Mouse (Mus musculus) gastrocnemius, postnatal 10 days (tissue): ENCODE data around the gene Foxo1. TPM values are rescaled to one million over a fixed set of nuclear protein-coding genes. Genes with fewer than 3 reads are reported as not detected.

Source experiments
- DNase-seq: peaks from one replicate; pipeline ENCODE4 v3.0.0; 2021; ENCODE audit warnings: mixed read lengths
- total RNA-seq, 2 experiments: library from RNA; stranded (reverse); gene quantifications; 2 replicates each; pipeline ENCODE4 v1.2.3; 2021

Foxo1 gene
- total RNA-seq, 2 experiments from 2014 or later = 10.5 to 13.7 TPM

DNA sequence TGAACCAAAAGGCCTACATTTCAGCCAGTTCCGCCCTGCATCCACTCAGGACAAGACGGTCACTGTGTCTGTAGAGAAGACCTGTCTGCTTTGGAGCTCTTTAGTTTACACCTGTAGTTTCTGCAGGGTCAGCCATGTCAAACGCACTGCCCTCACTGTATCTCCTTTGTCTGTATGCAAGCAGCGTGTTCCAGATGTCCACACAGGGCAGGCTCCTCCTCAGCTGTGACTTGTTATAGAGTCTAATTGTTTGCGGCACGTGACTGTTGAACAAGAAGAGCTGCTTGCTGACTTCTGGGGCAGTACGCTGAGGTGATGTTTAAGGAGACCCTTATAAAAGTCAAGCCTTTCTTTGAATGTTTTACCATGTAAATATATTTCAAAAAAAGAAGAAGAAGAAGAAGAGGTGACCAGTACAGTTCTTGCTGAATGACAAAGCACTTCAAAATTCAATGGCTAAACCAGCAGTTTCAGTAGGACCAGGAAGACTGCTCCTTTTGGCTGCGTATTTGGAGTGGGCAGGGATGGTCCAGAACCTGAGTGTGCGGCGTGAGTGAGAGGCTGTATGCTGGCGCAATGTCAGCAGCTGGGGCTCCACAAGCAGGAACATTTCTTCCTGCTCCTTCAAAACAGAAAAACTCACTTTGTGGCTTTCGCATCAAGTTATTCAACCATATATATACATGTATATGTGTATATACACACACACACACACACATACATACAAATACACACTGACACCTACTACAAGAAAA, 52.6 kb downstream of the Foxo1 start:
- no peak for DNase-seq

GRCm38 (mm10) chr3:52322401-52323385, 54.6 kb downstream of the Foxo1 start:
- no peak for DNase-seq

DNA sequence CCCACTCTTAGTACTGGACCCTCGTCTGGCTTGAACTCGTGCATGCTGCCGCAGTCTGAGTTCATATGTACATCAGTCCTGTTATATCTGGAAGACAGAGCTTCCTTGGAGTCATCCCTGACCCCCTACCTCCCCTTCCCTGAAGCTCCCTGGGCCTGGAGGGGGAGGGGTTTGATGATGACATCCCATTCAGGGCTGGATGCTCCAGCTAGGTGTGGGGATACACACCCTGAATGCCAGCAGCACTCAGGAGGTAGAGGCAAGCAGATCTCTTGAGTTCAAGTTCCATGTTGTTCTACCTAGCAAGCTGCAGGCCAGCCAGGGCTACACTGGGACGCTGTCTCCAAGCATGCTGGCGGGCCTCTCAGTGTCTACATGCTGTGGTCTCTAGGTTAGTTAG, 56.9 kb downstream of the Foxo1 start:
- DNase-seq = no peak

- no peak for DNase-seq
Observed at GRCm38 (mm10) chr3:52326687-52327086, 58.6 kb downstream of the Foxo1 start.

- no peak for DNase-seq
Observed at GRCm38 (mm10) chr3:52327146-52327545, 59.0 kb downstream of the Foxo1 start.

GRCm38 (mm10) chr3:52331709-52332108, 63.6 kb downstream of the Foxo1 start:
- DNase-seq = no peak

- no peak for DNase-seq
Observed at GRCm38 (mm10) chr3:52338761-52339160, 70.6 kb downstream of the Foxo1 start.

GRCm38 (mm10) chr3:52340336-52341034, 72.3 kb downstream of the Foxo1 start:
- DNase-seq = no peak

DNA sequence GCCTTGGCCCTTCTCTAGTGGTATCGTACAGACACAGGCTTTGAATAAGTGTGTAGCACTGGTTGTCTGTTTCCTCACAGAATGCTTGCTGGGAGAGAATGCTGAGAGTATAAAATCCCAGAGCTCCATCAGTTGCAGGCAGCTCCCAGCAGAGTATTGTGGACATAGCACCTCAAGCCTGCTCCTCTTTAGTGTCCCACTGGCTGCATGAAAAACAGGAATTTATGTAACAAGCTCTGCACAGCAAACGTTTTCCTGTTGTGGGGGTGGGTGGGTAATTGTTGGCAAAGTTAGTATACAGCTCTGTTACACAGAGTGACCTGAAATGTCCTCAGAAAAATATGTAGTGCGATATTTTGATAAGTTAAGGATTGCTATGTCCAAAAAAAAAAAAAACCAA, 74.1 kb downstream of the Foxo1 start:
- no peak for DNase-seq

- DNase-seq = no peak
Observed at GRCm38 (mm10) chr3:52342801-52343200, 74.7 kb downstream of the Foxo1 start.

- DNase-seq = no peak
Observed at GRCm38 (mm10) chr3:52343270-52344070, 75.3 kb downstream of the Foxo1 start.

DNA sequence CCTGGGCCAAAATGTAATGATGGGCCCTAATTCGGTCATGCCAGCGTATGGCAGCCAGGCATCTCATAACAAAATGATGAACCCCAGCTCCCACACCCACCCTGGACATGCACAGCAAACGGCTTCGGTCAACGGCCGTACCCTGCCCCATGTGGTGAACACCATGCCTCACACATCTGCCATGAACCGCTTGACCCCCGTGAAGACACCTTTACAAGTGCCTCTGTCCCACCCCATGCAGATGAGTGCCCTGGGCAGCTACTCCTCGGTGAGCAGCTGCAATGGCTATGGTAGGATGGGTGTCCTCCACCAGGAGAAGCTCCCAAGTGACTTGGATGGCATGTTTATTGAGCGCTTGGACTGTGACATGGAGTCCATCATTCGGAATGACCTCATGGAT, 77.7 kb downstream of the Foxo1 start:
- DNase-seq = no peak

DNA sequence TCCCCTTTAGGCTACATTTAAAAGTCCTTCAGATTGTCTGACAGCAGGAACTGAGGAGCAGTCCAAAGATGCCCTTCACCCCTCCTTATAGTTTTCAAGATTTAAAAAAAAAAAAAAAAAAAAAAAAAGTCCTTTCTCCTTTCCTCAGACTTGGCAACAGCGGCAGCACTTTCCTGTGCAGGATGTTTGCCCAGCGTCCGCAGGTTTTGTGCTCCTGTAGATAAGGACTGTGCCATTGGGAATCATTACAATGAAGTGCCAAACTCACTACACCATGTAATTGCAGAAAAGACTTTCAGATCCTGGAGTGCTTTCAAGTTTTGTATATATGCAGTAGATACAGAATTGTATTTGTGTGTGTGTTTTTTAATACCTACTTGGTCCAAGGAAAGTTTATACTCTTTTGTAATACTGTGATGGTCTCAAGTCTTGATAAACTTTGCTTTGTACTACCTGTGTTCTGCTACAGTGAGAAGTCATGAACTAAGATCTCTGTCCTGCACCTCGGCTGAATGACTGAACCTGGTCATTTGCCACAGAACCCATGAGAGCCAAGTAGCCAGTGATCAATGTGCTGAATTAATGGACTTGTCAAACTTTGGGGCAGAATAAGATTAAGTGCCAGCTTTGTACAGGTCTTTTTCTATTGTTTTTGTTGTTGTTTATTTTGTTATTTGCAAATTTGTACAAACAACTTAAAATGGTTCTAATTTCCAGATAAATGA, 79.0 kb downstream of the Foxo1 start:
- no peak for DNase-seq

GRCm38 (mm10) chr3:52347980-52348622, 80.0 kb downstream of the Foxo1 start:
- DNase-seq = no peak

GRCm38 (mm10) chr3:52350636-52351035, 82.5 kb downstream of the Foxo1 start:
- no peak for DNase-seq

DNA sequence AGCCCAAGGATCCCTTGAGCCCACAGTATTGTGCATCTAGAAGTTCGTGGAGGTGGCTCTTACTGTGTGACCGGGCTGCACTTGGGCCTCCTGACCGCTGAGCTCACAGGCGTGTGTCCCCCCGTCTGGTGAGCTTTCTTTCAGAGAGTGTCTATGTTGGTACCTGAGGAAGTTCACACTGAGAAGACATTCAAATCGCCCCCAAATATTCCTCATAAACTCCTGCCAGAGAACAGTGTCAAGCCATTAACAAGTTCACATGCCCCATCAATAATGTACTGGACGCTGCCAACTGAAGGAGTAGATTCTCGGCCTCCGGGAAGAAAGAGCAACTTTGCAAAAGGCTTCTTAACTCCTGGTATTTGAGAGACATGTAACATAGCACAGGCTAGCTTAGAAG, 83.8 kb downstream of the Foxo1 start:
- no peak for DNase-seq

DNA sequence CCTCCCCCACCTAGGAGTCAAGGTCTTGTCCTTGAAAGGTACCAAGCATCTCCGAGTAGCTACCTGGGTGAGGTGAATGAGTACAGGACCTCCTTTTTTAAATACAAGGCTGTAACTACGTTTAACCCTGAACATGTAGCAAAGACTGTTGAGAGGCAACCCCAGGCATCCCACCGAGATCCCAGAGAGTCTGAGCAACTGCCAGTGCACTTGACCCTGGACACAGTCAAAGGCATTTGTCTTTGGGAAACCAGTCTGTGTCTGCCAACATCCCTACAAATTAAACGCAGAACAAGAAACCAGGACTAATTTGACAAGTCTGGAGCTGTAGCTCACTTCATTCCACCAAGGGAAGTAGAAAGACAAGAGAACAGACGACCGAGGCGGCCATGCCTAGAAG, 86.1 kb downstream of the Foxo1 start:
- DNase-seq = no peak

DNA sequence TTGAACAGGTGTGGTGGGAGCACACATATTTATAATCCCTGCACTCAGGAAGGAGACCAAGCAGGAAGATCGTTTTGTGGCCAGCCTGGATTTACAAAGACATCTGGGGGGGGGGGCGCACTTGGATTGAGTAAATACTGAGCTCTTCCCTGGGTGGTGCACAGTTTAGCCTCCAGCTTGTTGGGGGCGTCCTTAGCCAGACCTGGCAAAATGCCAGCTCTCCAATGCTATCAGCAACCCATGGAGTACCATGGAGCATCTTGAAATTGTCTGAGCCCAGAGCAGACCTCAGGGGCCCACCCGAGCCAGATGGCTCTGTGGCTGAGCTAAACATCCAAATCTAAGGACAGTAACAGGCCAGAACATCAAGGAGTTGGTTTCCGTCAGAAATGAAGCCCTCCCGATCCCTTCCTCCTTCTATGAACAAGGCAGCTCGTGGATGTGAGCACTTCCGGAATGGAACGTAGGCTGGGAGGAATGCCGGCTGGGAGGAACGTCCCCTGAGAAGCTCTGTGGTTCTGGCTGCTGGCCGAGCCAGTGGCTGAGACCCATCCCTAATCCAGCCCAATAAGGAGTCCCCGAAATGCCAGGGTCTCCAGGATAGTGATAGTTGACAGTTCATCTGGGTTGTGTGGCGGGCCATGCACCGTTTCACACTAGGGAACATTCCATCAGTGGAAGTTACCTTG, 89.3 kb downstream of the Foxo1 start:
- DNase-seq = no peak

GRCm38 (mm10) chr3:52364576-52364975, 96.4 kb downstream of the Foxo1 start:
- no peak for DNase-seq

GRCm38 (mm10) chr3:52369204-52369603, 101.1 kb downstream of the Foxo1 start:
- no peak for DNase-seq
